Mouse (Mus musculus) CH12.LX (cell line): ENCODE measurements around the gene Engase. TPM values are rescaled to one million over a fixed set of nuclear protein-coding genes. Genes with fewer than 3 reads are reported as not detected.
A peak's percentile ranks its signal among the peaks of the same experiment; 100 is the strongest.

ENCODE experiments used
- DNase-seq: peaks from one replicate; pipeline ENCODE4 v3.0.0-alpha.2; 2013; ENCODE audit errors: extremely low read depth
- H3K27ac ChIP-seq: 2 replicates; pipeline ENCODE4 v1.5.1; 2012; ENCODE audit warnings: low read depth, mild to moderate bottlenecking, control low read depth, moderate library complexity; ENCODE audit not compliant: insufficient read depth
- H3K27me3 ChIP-seq: replicated peaks from 2 replicates; pipeline ENCODE3; 2012; ENCODE audit warnings: inconsistent platforms
- H3K36me3 ChIP-seq, 2 experiments: replicated peaks in 1 of 2; 2 replicates each; pipeline versions ENCODE3 to v1.6.1; 2012; ENCODE audit warnings: inconsistent platforms in 1 of 2, low read length in 1 of 2, mild to moderate bottlenecking in 1 of 2, mixed read lengths in 1 of 2, moderate library complexity in 1 of 2; ENCODE audit not compliant: control insufficient read depth in 1 of 2, insufficient read depth in 1 of 2
- H3K4me1 ChIP-seq, 2 experiments: 2 replicates each; pipeline ENCODE4 v1.6.1; 2012; ENCODE audit warnings: inconsistent platforms in 1 of 2, moderate library complexity in 1 of 2; ENCODE audit not compliant: insufficient read depth in 2 of 2, control insufficient read depth in 1 of 2
- H3K4me2 ChIP-seq: 2 replicates; pipeline ENCODE4 v1.6.1; 2012; ENCODE audit warnings: low read depth, mild to moderate bottlenecking, control low read depth; ENCODE audit not compliant: poor library complexity, insufficient read depth, severe bottlenecking
- H3K4me3 ChIP-seq, 3 experiments: fragments of 150-350 bp in 1 of 3; sonication (generic) in 1 of 3; replicated peaks in 1 of 3; 2 replicates each; pipeline versions ENCODE3 to v1.5.1; 2011 to 2012; ENCODE audit warnings: low read depth in 2 of 3, low read length in 2 of 3, mild to moderate bottlenecking in 2 of 3, moderate library complexity in 2 of 3, control low read depth in 1 of 3, improper control_type of control experiment in 1 of 3, inconsistent platforms in 1 of 3, mixed read lengths in 1 of 3; ENCODE audit not compliant: poor library complexity in 1 of 3
- H3K79me2 ChIP-seq: replicated peaks from 2 replicates; pipeline ENCODE4 v1.6.1; 2012; ENCODE audit warnings: mild to moderate bottlenecking, moderate library complexity; ENCODE audit not compliant: control insufficient read depth, poor library complexity, insufficient read depth, severe bottlenecking; ENCODE audit errors: extremely low read depth
- H3K9ac ChIP-seq: 2 replicates; pipeline ENCODE4 v1.6.1; 2012; ENCODE audit warnings: low read depth, mild to moderate bottlenecking, control low read depth, moderate library complexity; ENCODE audit not compliant: insufficient read depth
- H3K9me3 ChIP-seq: replicated peaks from 2 replicates; pipeline ENCODE3; 2012; ENCODE audit warnings: low read length, inconsistent platforms, mixed read lengths
- CHD1 ChIP-seq: IDR thresholded peaks from 2 replicates; pipeline ENCODE4 v1.6.1; 2012; ENCODE audit warnings: low read depth, low read length, improper control_type of control experiment, inconsistent platforms
- CHD2 ChIP-seq: IDR thresholded peaks from 2 replicates; pipeline ENCODE4 v1.6.1; 2011; ENCODE audit warnings: low read length, improper control_type of control experiment
- CTCF ChIP-seq, 2 experiments: IDR thresholded peaks in 1 of 2; conservative IDR thresholded peaks in 1 of 2; 2 replicates each; pipeline ENCODE4 v1.5.1; 2011 to 2012; ENCODE audit warnings: low read depth in 2 of 2, low read length in 2 of 2, improper control_type of control experiment in 1 of 2, inconsistent platforms in 1 of 2, mild to moderate bottlenecking in 1 of 2, moderate library complexity in 1 of 2
- E2F4 ChIP-seq: IDR thresholded peaks from 2 replicates; pipeline ENCODE4 v1.6.1; 2011; ENCODE audit warnings: low read depth, low read length, improper control_type of control experiment; ENCODE audit not compliant: insufficient replicate concordance
- ELF1 ChIP-seq: IDR thresholded peaks from 2 replicates; pipeline ENCODE4 v1.6.1; 2014; ENCODE audit warnings: low read depth, mild to moderate bottlenecking, inconsistent platforms, low read length, improper control_type of control experiment
- EP300 ChIP-seq: IDR thresholded peaks from 2 replicates; pipeline ENCODE4 v1.6.1; 2011; ENCODE audit warnings: low read length, improper control_type of control experiment
- ETS1 ChIP-seq: conservative IDR thresholded peaks from 2 replicates; pipeline ENCODE4 v1.6.1; 2012; ENCODE audit warnings: low read depth, mild to moderate bottlenecking, inconsistent platforms, low read length, improper control_type of control experiment, moderate library complexity
- IRF4 ChIP-seq: IDR thresholded peaks from 2 replicates; pipeline ENCODE4 v1.6.1; 2014; ENCODE audit warnings: low read depth, mild to moderate bottlenecking, inconsistent platforms, low read length, improper control_type of control experiment
- JUND ChIP-seq: conservative IDR thresholded peaks from 2 replicates; pipeline ENCODE4 v1.6.1; 2011; ENCODE audit warnings: low read depth, low read length, improper control_type of control experiment
- MAX ChIP-seq: IDR thresholded peaks from 2 replicates; pipeline ENCODE4 v1.6.1; 2011; ENCODE audit warnings: low read length, improper control_type of control experiment
- MEF2A ChIP-seq: IDR thresholded peaks from 2 replicates; pipeline ENCODE4 v1.6.1; 2014; ENCODE audit warnings: low read depth, mild to moderate bottlenecking, inconsistent platforms, low read length, improper control_type of control experiment, borderline replicate concordance
- MXI1 ChIP-seq: IDR thresholded peaks from 2 replicates; pipeline ENCODE4 v1.6.1; 2011; ENCODE audit warnings: mild to moderate bottlenecking, low read depth, low read length, improper control_type of control experiment
- MYC ChIP-seq: IDR thresholded peaks from 2 replicates; pipeline ENCODE4 v1.6.1; 2011; ENCODE audit warnings: low read depth, mild to moderate bottlenecking, improper control_type of control experiment, low read length
- NRF1 ChIP-seq: IDR thresholded peaks from 2 replicates; pipeline ENCODE4 v1.6.1; 2014; ENCODE audit warnings: low read depth, mild to moderate bottlenecking, inconsistent platforms, low read length, improper control_type of control experiment, moderate library complexity
- PAX5 ChIP-seq: IDR thresholded peaks from 2 replicates; pipeline ENCODE4 v1.6.1; 2012; ENCODE audit warnings: low read length, inconsistent platforms, mixed read lengths
- POLR2A ChIP-seq: IDR thresholded peaks from 2 replicates; pipeline ENCODE4 v1.6.1; 2011; ENCODE audit warnings: low read depth, mild to moderate bottlenecking, improper control_type of control experiment, low read length
- RAD21 ChIP-seq: IDR thresholded peaks from 2 replicates; pipeline ENCODE4 v1.6.1; 2011; ENCODE audit warnings: low read depth, mild to moderate bottlenecking, low read length, improper control_type of control experiment, moderate library complexity
- SMC3 ChIP-seq: IDR thresholded peaks from 2 replicates; pipeline ENCODE4 v1.6.1; 2011; ENCODE audit warnings: low read depth, low read length, improper control_type of control experiment
- TCF12 ChIP-seq: IDR thresholded peaks from 2 replicates; pipeline ENCODE4 v1.6.1; 2014; ENCODE audit warnings: low read depth, mild to moderate bottlenecking, inconsistent platforms, low read length, improper control_type of control experiment
- UBTF ChIP-seq: IDR thresholded peaks from 2 replicates; pipeline ENCODE4 v1.6.1; 2012; ENCODE audit warnings: low read depth, mild to moderate bottlenecking, inconsistent platforms, low read length, improper control_type of control experiment, moderate library complexity
- USF1 ChIP-seq: IDR thresholded peaks from 2 replicates; pipeline ENCODE4 v1.6.1; 2014; ENCODE audit warnings: low read depth, mild to moderate bottlenecking, inconsistent platforms, low read length, improper control_type of control experiment
- ZKSCAN1 ChIP-seq: IDR thresholded peaks from 2 replicates; pipeline ENCODE4 v1.6.1; 2012; ENCODE audit warnings: low read depth, inconsistent platforms, low read length, improper control_type of control experiment, borderline replicate concordance
- ZNF384 ChIP-seq: IDR thresholded peaks from 2 replicates; pipeline ENCODE4 v1.6.1; 2012; ENCODE audit warnings: low read depth, low read length, improper control_type of control experiment, inconsistent platforms
- dilution Hi-C: fragments of 300-500 bp; cut with MboI; formaldehyde crosslinking; loops from 2 replicates; pipeline ENCODE4 v1.14.3; 2020; ENCODE audit warnings: low sequenced_read_pairs; ENCODE audit not compliant: extremely low pct_unique_long_range_greater_than_20kb, extremely low pct_ligation_motif_present
- in situ Hi-C: fragments of 300-500 bp; cut with MboI; formaldehyde crosslinking; loops from 3 replicates; pipeline ENCODE4 v1.14.3; 2019; ENCODE audit warnings: low sequenced_read_pairs, low pct_ligation_motif_present, low pct_unique_long_range_greater_than_20kb, mixed read lengths
- polyA plus RNA-seq: library from polyadenylated mRNA; unstranded; fragments of >175 nt; gene quantifications from 2 replicates; pipeline ENCODE4 v1.2.1, GENCODE M21; 2012; ENCODE audit warnings: low read depth; ENCODE audit not compliant: insufficient read length
- total RNA-seq, 2 experiments: library from RNA; depleted of rRNA; stranded (reverse); fragments of 300-350 nt in 1 of 2; fragments of >200 nt in 1 of 2; gene quantifications; 2 replicates each; pipeline ENCODE4 v1.2.3; 2012 to 2014

Engase gene
- total and polyA plus RNA-seq, 3 experiments, result 7.0 to 12.1 (median 9.7) TPM

DNA sequence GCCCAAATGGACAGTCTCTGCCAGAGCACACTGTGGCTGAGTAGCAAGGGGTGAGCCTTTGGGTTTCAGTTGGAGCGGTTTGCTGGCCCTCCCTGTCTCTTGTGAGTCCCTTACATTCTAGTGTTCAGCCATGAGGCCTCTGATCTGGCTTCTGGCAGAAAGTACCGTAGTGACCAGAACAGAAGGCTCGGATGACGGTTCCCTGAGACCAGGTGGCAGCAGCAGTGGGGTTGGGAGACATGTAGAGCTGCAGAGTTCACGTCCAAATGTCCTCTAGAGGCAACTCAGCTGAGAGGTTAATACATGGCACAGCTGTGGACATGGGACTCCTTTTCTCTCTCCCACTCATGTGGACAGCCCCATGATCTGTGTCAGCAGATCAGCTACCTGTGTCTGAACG, 30.5 kb downstream of the Engase start:
- no peaks in the 10 kb centered on the region for H3K36me3 ChIP-seq
- H3K79me2 ChIP-seq, result no peaks in the 10 kb centered on the region
- dilution Hi-C loops, result no loop called here
- H3K9ac ChIP-seq, result no peak overlapping the region
- H3K4me3 ChIP-seq, result no peak overlapping the region
- no peak for DNase-seq
- no peak overlapping the region for H3K27ac ChIP-seq
- peaks cover 3 to 14% of the 10 kb centered on the region in 2 experiments; a peak in 2 of 4 replicates for H3K4me1 ChIP-seq
- H3K4me2 ChIP-seq, result no peak overlapping the region
- peaks cover 100% of the 10 kb centered on the region for H3K27me3 ChIP-seq
- H3K9me3 ChIP-seq, result no peaks in the 10 kb centered on the region
- in situ Hi-C loops, result loop anchor here (10.0 kb wide), 1 partner anchor 62 kb away; no protein-coding TSS in a partner anchor
- TF ChIP-seq MYC, result no peak
- TF ChIP-seq MXI1, result no peak
- TF ChIP-seq CHD1, result no peak
- TF ChIP-seq UBTF, result no peak
- no peak for TF ChIP-seq MEF2A
- no peak for TF ChIP-seq ZKSCAN1
- no peak for TF ChIP-seq NRF1
- TF ChIP-seq IRF4, result no peak
- TF ChIP-seq USF1, result no peak
- TF ChIP-seq CTCF (conservative IDR thresholded peaks at IDR 0.05 in 1 of 2, IDR thresholded peaks at IDR 0.05 in 1 of 2; ENCODE audit: low read depth in 2 of 2, low read length in 2 of 2), result no peak
- no peak for TF ChIP-seq POLR2A
- TF ChIP-seq MAX, result no peak
- TF ChIP-seq JUND, result no peak
- TF ChIP-seq ELF1, result no peak
- TF ChIP-seq CHD2, result no peak
- TF ChIP-seq EP300, result no peak
- no peak for TF ChIP-seq ZNF384
- no peak for TF ChIP-seq TCF12
- no peak for TF ChIP-seq ETS1
- TF ChIP-seq E2F4, result no peak

DNA sequence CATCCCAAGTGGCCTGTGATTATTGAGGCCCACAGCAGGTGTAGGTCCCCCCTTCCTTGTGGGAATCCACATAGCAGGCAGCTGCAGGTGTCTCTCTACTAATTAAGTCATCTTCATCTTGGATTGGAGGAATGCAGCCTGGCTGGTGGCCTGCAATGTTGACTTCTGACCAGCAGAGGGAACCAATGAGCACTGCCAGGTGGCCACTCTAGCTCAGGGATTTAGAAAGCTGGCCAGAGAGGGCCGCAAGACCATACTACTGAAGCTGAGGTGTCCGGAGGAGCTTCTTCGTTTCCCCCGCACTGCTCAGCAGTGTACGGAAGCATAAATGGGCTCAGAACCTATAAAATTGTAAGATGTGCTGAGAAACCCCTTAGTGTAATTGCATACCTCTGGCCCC, 31.3 kb downstream of the Engase start:
- dilution Hi-C loops, result no loop called here
- in situ Hi-C loops, result loop anchor here (10.0 kb wide), 1 partner anchor 63 kb away; no protein-coding TSS in a partner anchor

More for the DNA sequence above, 31.3 kb downstream of the Engase start:
- Histone ChIP-seq H3K36me3 (no peaks in the 10 kb centered on the region), H3K4me3 (no peak overlapping the region), H3K79me2 (no peaks in the 10 kb centered on the region), H3K4me1 (peaks cover 0 to 7% of the 10 kb centered on the region in 2 experiments; a peak in 2 of 4 replicates), H3K27me3 (peaks cover 100% of the 10 kb centered on the region), H3K4me2 (no peak overlapping the region), H3K27ac (no peak overlapping the region)
- TF ChIP-seq RAD21 (peak; percentile 48), SMC3 (peak; percentile 82), PAX5 (no peak), CTCF (conservative IDR thresholded peaks at IDR 0.05 in 1 of 2, IDR thresholded peaks at IDR 0.05 in 1 of 2; ENCODE audit: low read depth in 2 of 2, low read length in 2 of 2) (peak; percentile 90 to 98)
- TF ChIP-seq, all 38 proteins: peak for 3
- Histone ChIP-seq H3K9ac (no peak overlapping the region), H3K9me3 (no peaks in the 10 kb centered on the region)
- DNase-seq, result peak; percentile 46
